Mouse (Mus musculus) limb, embryonic 11.5 days (tissue): ENCODE measurements at regions not wholly inside any gene's neighbourhood (a gene's known extent, or its start where the extent isn't known, plus 50 kb on each side); places are given as distances from the start of the nearest gene placed in this dataset.

Source experiments
- ATAC-seq: fragments of 200-750 bp; cut with Nextera tagmentation; 2 replicates; pipeline ENCODE4 v1.8.0; 2017; ENCODE audit warnings: low read depth; ENCODE audit not compliant: insufficient number of reproducible peaks, low FRiP score, low TSS enrichment
- DNase-seq: peaks from one replicate; pipeline ENCODE4 v3.0.0-alpha.2; 2015; ENCODE audit warnings: low spot score
- H3K27ac ChIP-seq: fragments of 300-500 bp; sonication (generic); replicated peaks from 2 replicates; pipeline ENCODE4 v1.5.1; 2014; ENCODE audit warnings: low read depth, mild to moderate bottlenecking, low read length
- H3K27me3 ChIP-seq: fragments of 300-500 bp; sonication (generic); 2 replicates; pipeline ENCODE4 v1.6.1; 2014; ENCODE audit warnings: mild to moderate bottlenecking, low read length, mixed read lengths; ENCODE audit not compliant: control insufficient read depth, insufficient read depth
- H3K36me3 ChIP-seq: fragments of 300-500 bp; sonication (generic); 2 replicates; pipeline ENCODE4 v1.6.1; 2014; ENCODE audit warnings: mild to moderate bottlenecking, low read length, moderate library complexity, mixed read lengths; ENCODE audit not compliant: control insufficient read depth, insufficient read depth
- H3K4me1 ChIP-seq: fragments of 300-500 bp; sonication (generic); 2 replicates; pipeline ENCODE4 v1.6.1; 2014; ENCODE audit warnings: low read length, mixed read lengths; ENCODE audit not compliant: control insufficient read depth, insufficient read depth
- H3K4me2 ChIP-seq: fragments of 300-500 bp; sonication (generic); 2 replicates; pipeline ENCODE4 v1.6.1; 2014; ENCODE audit warnings: low read depth, mild to moderate bottlenecking, moderate library complexity; ENCODE audit not compliant: severe bottlenecking
- H3K4me3 ChIP-seq: fragments of 300-500 bp; sonication (generic); 2 replicates; pipeline ENCODE4 v1.5.1; 2014; ENCODE audit warnings: low read depth, low read length
- H3K9ac ChIP-seq: fragments of 300-500 bp; sonication (generic); 2 replicates; pipeline ENCODE4 v1.6.1; 2014; ENCODE audit warnings: mild to moderate bottlenecking, low read length
- H3K9me3 ChIP-seq: fragments of 300-500 bp; sonication (generic); 2 replicates; pipeline ENCODE4 v1.6.1; 2016; ENCODE audit warnings: low read length; ENCODE audit not compliant: control insufficient read depth
- WGBS: fragments of 180-500 bp; shearing (Covaris S2); extraction: QIAGEN DNeasy Blood & Tissue Kit; methylation state at CpG from one replicate; pipeline ENCODE4 v1.1.7; 2014; 5-methylcytosine and 5-hydroxymethylcytosine counted together

- Histone ChIP-seq H3K4me3 (no peak overlapping the region), H3K9ac (no peak overlapping the region), H3K9me3 (no peaks in the 10 kb centered on the region), H3K4me2 (no peak overlapping the region), H3K36me3 (no peaks in the 10 kb centered on the region), H3K27ac (no peak overlapping the region), H3K27me3 (no peaks in the 10 kb centered on the region), H3K4me1 (no peaks in the 10 kb centered on the region)
- ATAC-seq: no peak
- no peak for DNase-seq
- 62% methylated on average over 4 of the region's 4 CpGs for WGBS
These were observed 175.2 kb downstream of the Gnat3 start for GRCm38 (mm10) chr5:18137450-18138061.

GRCm38 (mm10) chr5:18152241-18152640 is 189.9 kb downstream of the Gnat3 start:
- H3K4me3 ChIP-seq: no peak overlapping the region
- DNase-seq (no peak), ATAC-seq (no peak)
- WGBS: 72% methylated on average over 1 of the region's 1 CpGs
- no peak overlapping the region for H3K4me2 ChIP-seq
- H3K9me3 ChIP-seq: no peaks in the 10 kb centered on the region
- H3K27ac ChIP-seq: no peak overlapping the region
- H3K27me3 ChIP-seq: no peaks in the 10 kb centered on the region
- H3K36me3 ChIP-seq: no peaks in the 10 kb centered on the region
- H3K4me1 ChIP-seq: no peaks in the 10 kb centered on the region
- H3K9ac ChIP-seq: no peak overlapping the region

GRCm38 (mm10) chr5:18153703-18154102 is 191.4 kb downstream of the Gnat3 start:
- no peak overlapping the region for H3K4me2 ChIP-seq
- ATAC-seq (no peak), DNase-seq (no peak)
- H3K27me3 ChIP-seq: no peaks in the 10 kb centered on the region
- H3K9ac ChIP-seq: no peak overlapping the region
- no peaks in the 10 kb centered on the region for H3K4me1 ChIP-seq
- no peaks in the 10 kb centered on the region for H3K36me3 ChIP-seq
- WGBS: 100% methylated on average over 1 of the region's 1 CpGs
- H3K27ac ChIP-seq: no peak overlapping the region
- H3K4me3 ChIP-seq: no peak overlapping the region
- no peaks in the 10 kb centered on the region for H3K9me3 ChIP-seq

- DNase-seq: no peak
- ATAC-seq: no peak
- no peak overlapping the region for H3K27ac ChIP-seq
These were observed 196.6 kb downstream of the Gnai1 start for GRCm38 (mm10) chr5:18163515-18163914.

GRCm38 (mm10) chr5:18177810-18178209 is 182.3 kb downstream of the Gnai1 start:
- Histone ChIP-seq H3K4me3 (no peak overlapping the region), H3K27ac (no peak overlapping the region), H3K27me3 (no peaks in the 10 kb centered on the region), H3K4me2 (no peak overlapping the region), H3K4me1 (no peaks in the 10 kb centered on the region), H3K36me3 (no peaks in the 10 kb centered on the region), H3K9ac (no peak overlapping the region), H3K9me3 (no peaks in the 10 kb centered on the region)
- WGBS: 82% methylated on average over 3 of the region's 3 CpGs
- no peak for DNase-seq
- ATAC-seq: no peak

More at GRCm38 (mm10) chr5:18163515-18163914, 196.6 kb downstream of the Gnai1 start:
- Histone ChIP-seq H3K4me3 (no peak overlapping the region), H3K9me3 (no peaks in the 10 kb centered on the region), H3K4me2 (no peak overlapping the region), H3K36me3 (no peaks in the 10 kb centered on the region), H3K9ac (no peak overlapping the region), H3K27me3 (no peaks in the 10 kb centered on the region), H3K4me1 (no peaks in the 10 kb centered on the region)

- ATAC-seq: no peak
- DNase-seq: no peak
- no peak overlapping the region for H3K4me2 ChIP-seq
- no peaks in the 10 kb centered on the region for H3K9me3 ChIP-seq
- no peaks in the 10 kb centered on the region for H3K4me1 ChIP-seq
- 81% methylated on average over 4 of the region's 4 CpGs for WGBS
- no peak overlapping the region for H3K9ac ChIP-seq
- no peaks in the 10 kb centered on the region for H3K36me3 ChIP-seq
- no peak overlapping the region for H3K4me3 ChIP-seq
- H3K27me3 ChIP-seq: no peaks in the 10 kb centered on the region
- no peak overlapping the region for H3K27ac ChIP-seq
These were observed 148.6 kb downstream of the Gnai1 start for GRCm38 (mm10) chr5:18211395-18212057.
